Mouse (Mus musculus) stomach, postnatal 0 days (tissue): Measurements from ENCODE around the gene Ankar. TPM values are rescaled to one million over a fixed set of nuclear protein-coding genes. Genes with fewer than 3 reads are reported as not detected.

ENCODE experiments used
- ATAC-seq: fragments of 200-750 bp; cut with Nextera tagmentation; 2 replicates; pipeline ENCODE4 v1.8.0; 2017; ENCODE audit not compliant: low FRiP score, low TSS enrichment
- DNase-seq: peaks from one replicate; pipeline ENCODE4 v3.0.0-alpha.2; 2016; ENCODE audit warnings: low spot score
- H3K27ac ChIP-seq: fragments of 300-500 bp; sonication (generic); replicated peaks from 2 replicates; pipeline ENCODE4 v1.5.1; 2014; ENCODE audit warnings: mild to moderate bottlenecking, control low read depth
- H3K27me3 ChIP-seq: fragments of 300-500 bp; sonication (generic); 2 replicates; pipeline ENCODE4 v1.6.1; 2014; ENCODE audit warnings: low read length; ENCODE audit not compliant: control insufficient read depth, insufficient read depth
- H3K36me3 ChIP-seq: fragments of 300-500 bp; sonication (generic); 2 replicates; pipeline ENCODE4 v1.6.1; 2014; ENCODE audit warnings: low read length, mixed read lengths; ENCODE audit not compliant: control insufficient read depth, insufficient read depth
- H3K4me1 ChIP-seq: fragments of 300-500 bp; sonication (generic); replicated peaks from 2 replicates; pipeline ENCODE4 v1.6.1; 2014; ENCODE audit warnings: antibody characterized with exemption; ENCODE audit not compliant: control insufficient read depth, insufficient read depth
- H3K4me2 ChIP-seq: fragments of 300-500 bp; sonication (generic); replicated peaks from 2 replicates; pipeline ENCODE4 v1.6.1; 2014; ENCODE audit warnings: low read depth, mild to moderate bottlenecking, control low read depth, moderate library complexity
- H3K4me3 ChIP-seq: fragments of 300-500 bp; sonication (generic); 2 replicates; pipeline ENCODE4 v1.5.1; 2014; ENCODE audit warnings: low read depth, low read length, control low read depth
- H3K9ac ChIP-seq: fragments of 300-500 bp; sonication (generic); 2 replicates; pipeline ENCODE4 v1.6.1; 2014; ENCODE audit warnings: mild to moderate bottlenecking, low read length, control low read depth, mixed read lengths
- H3K9me3 ChIP-seq: fragments of 300-500 bp; sonication (generic); 2 replicates; pipeline ENCODE4 v1.6.1; 2016; ENCODE audit warnings: low read length; ENCODE audit not compliant: control insufficient read depth
- CTCF ChIP-seq: IDR thresholded peaks from 2 replicates; pipeline ENCODE4 v1.5.1; 2016; ENCODE audit warnings: antibody characterized with exemption, low read depth, mild to moderate bottlenecking, moderate library complexity
- EP300 ChIP-seq: optimal IDR thresholded peaks from 2 replicates; pipeline ENCODE3; 2016; ENCODE audit warnings: antibody characterized with exemption
- whole genome bisulfite sequencing: fragments of 180-500 bp; shearing (Covaris S2); extraction: QIAGEN DNeasy Blood & Tissue Kit; methylation state at CpG from one replicate; pipeline ENCODE4 v1.1.7; 2014; 5-methylcytosine and 5-hydroxymethylcytosine counted together
- polyA plus RNA-seq: library from polyadenylated mRNA; unstranded; fragments of >200 nt; fragmentation: Nextera tagmentation; extraction: Ambion mirVana; gene quantifications from 2 replicates; pipeline ENCODE4 v1.2.1, GENCODE M21; 2015

The Ankar gene
- polyA plus RNA-seq, 1 experiment from 2014 or later = not detected

- no peak overlapping the region for H3K4me2 ChIP-seq
- H3K36me3 ChIP-seq = peaks cover 14% of the 10 kb centered on the region
- DNase-seq (no peak), ATAC-seq (no peak)
- no peak overlapping the region for H3K27ac ChIP-seq
- 81% methylated on average over 12 of the region's 12 CpGs for WGBS
- H3K4me3 ChIP-seq = no peak overlapping the region
- no peak for TF ChIP-seq CTCF
- no peaks in the 10 kb centered on the region for H3K4me1 ChIP-seq
- no peaks in the 10 kb centered on the region for H3K9me3 ChIP-seq
- H3K27me3 ChIP-seq = no peaks in the 10 kb centered on the region
- H3K9ac ChIP-seq = no peak overlapping the region
These were observed 94.1 kb downstream of the Ankar start for GRCm38 (mm10) chr1:72606186-72606673.

GRCm38 (mm10) chr1:72602803-72603202 lies 97.6 kb downstream of the Ankar start:
- 84% methylated on average over 5 of the region's 5 CpGs for WGBS
- ATAC-seq (no peak), DNase-seq (no peak)
- no peak overlapping the region for H3K9ac ChIP-seq
- no peaks in the 10 kb centered on the region for H3K27me3 ChIP-seq
- TF ChIP-seq CTCF (0 out of 2 replicates have a peak, but pooled peaks have one; percentile 2), EP300 (no peak)
- no peaks in the 10 kb centered on the region for H3K9me3 ChIP-seq
- H3K36me3 ChIP-seq = peaks cover 19% of the 10 kb centered on the region
- H3K27ac ChIP-seq = no peak overlapping the region
- H3K4me2 ChIP-seq = no peak overlapping the region
- H3K4me3 ChIP-seq = no peak overlapping the region
- H3K4me1 ChIP-seq = no peaks in the 10 kb centered on the region

- no peak for DNase-seq
- Histone ChIP-seq H3K4me1 (no peaks in the 10 kb centered on the region), H3K4me3 (no peak overlapping the region), H3K27me3 (no peaks in the 10 kb centered on the region), H3K36me3 (peaks cover 21% of the 10 kb centered on the region), H3K9ac (no peak overlapping the region), H3K9me3 (no peaks in the 10 kb centered on the region), H3K27ac (no peak overlapping the region), H3K4me2 (no peak overlapping the region)
- ATAC-seq = no peak
- WGBS = 76% methylated on average over 5 of the region's 5 CpGs
- no peak for TF ChIP-seq CTCF
- TF ChIP-seq EP300 = no peak
These were observed 98.2 kb downstream of the Ankar start for GRCm38 (mm10) chr1:72602186-72602585.

GRCm38 (mm10) chr1:72601233-72601632 lies 99.1 kb downstream of the Ankar start:
- DNase-seq (no peak), ATAC-seq (no peak)
- Histone ChIP-seq H3K4me2 (no peak overlapping the region), H3K9me3 (no peaks in the 10 kb centered on the region), H3K9ac (no peak overlapping the region), H3K36me3 (peaks cover 21% of the 10 kb centered on the region), H3K27ac (no peak overlapping the region), H3K4me3 (no peak overlapping the region), H3K4me1 (no peaks in the 10 kb centered on the region), H3K27me3 (no peaks in the 10 kb centered on the region)
- TF ChIP-seq CTCF = no peak
- TF ChIP-seq EP300 = no peak
- 83% methylated on average over 7 of the region's 7 CpGs for WGBS

- Histone ChIP-seq H3K4me1 (no peaks in the 10 kb centered on the region), H3K9ac (no peak overlapping the region), H3K27ac (no peak overlapping the region), H3K27me3 (no peaks in the 10 kb centered on the region), H3K4me2 (no peak overlapping the region), H3K36me3 (peaks cover 20% of the 10 kb centered on the region), H3K4me3 (no peak overlapping the region), H3K9me3 (no peaks in the 10 kb centered on the region)
- ATAC-seq = no peak
- no peak for DNase-seq
- 85% methylated on average over 5 of the region's 5 CpGs for WGBS
- TF ChIP-seq EP300 (no peak), CTCF (no peak)
These were observed 99.6 kb downstream of the Ankar start for GRCm38 (mm10) chr1:72600778-72601177.

GRCm38 (mm10) chr1:72599146-72600101 lies 101.0 kb downstream of the Ankar start:
- Histone ChIP-seq H3K9me3 (no peaks in the 10 kb centered on the region), H3K27ac (no peak overlapping the region), H3K4me2 (peak overlapping the region; percentile 28; the same call in 1 of the 2 replicates), H3K27me3 (no peaks in the 10 kb centered on the region), H3K4me1 (no peaks in the 10 kb centered on the region), H3K36me3 (peaks cover 20% of the 10 kb centered on the region), H3K4me3 (no peak overlapping the region), H3K9ac (no peak overlapping the region)
- ATAC-seq = peak; percentile 45
- peak; percentile 53 for DNase-seq
- 36% methylated on average over 21 of the region's 21 CpGs for WGBS
- TF ChIP-seq CTCF (no peak), EP300 (no peak)
